Mouse (Mus musculus) hindbrain, embryonic 16.5 days (tissue): ENCODE results near the gene Bcl3. TPM values are rescaled to one million over a fixed set of nuclear protein-coding genes. Genes with fewer than 3 reads are reported as not detected.
"Not testable (repeated sequence)": the region's sequence is repeated elsewhere in the genome, so short reads cannot be mapped to it uniquely, and the experiment has no call there.

Experiments used
- ATAC-seq: fragments of 200-750 bp; cut with Nextera tagmentation; 2 replicates; pipeline ENCODE4 v1.8.0; 2017; ENCODE audit warnings: moderate TSS enrichment, moderate library complexity
- H3K27ac ChIP-seq: fragments of 300-500 bp; sonication (generic); 2 replicates; pipeline ENCODE4 v1.5.1; 2014; ENCODE audit warnings: low read depth, mild to moderate bottlenecking, control low read depth, low read length, moderate library complexity
- H3K27me3 ChIP-seq: fragments of 300-500 bp; sonication (generic); replicated peaks from 2 replicates; pipeline ENCODE4 v1.6.1; 2014; ENCODE audit warnings: low read length; ENCODE audit not compliant: control insufficient read depth, insufficient read depth
- H3K36me3 ChIP-seq: fragments of 300-500 bp; sonication (generic); 2 replicates; pipeline ENCODE4 v1.6.1; 2014; ENCODE audit warnings: mild to moderate bottlenecking, low read length, moderate library complexity, mixed read lengths; ENCODE audit not compliant: control insufficient read depth, insufficient read depth
- H3K4me1 ChIP-seq: fragments of 300-500 bp; sonication (generic); 2 replicates; pipeline ENCODE4 v1.6.1; 2014; ENCODE audit warnings: low read depth, low read length; ENCODE audit not compliant: control insufficient read depth, insufficient read depth
- H3K4me2 ChIP-seq: fragments of 300-500 bp; sonication (generic); 2 replicates; pipeline ENCODE4 v1.6.1; 2014; ENCODE audit warnings: mild to moderate bottlenecking, low read length, control low read depth, moderate library complexity
- H3K4me3 ChIP-seq: fragments of 300-500 bp; sonication (generic); 2 replicates; pipeline ENCODE4 v1.5.1; 2014; ENCODE audit warnings: mild to moderate bottlenecking, low read length, control low read depth, moderate library complexity
- H3K9ac ChIP-seq: fragments of 300-500 bp; sonication (generic); 2 replicates; pipeline ENCODE4 v1.6.1; 2014; ENCODE audit warnings: low read depth, mild to moderate bottlenecking, control low read depth, low read length, moderate library complexity
- H3K9me3 ChIP-seq: fragments of 300-500 bp; sonication (generic); 2 replicates; pipeline ENCODE4 v1.6.1; 2014; ENCODE audit warnings: mild to moderate bottlenecking, low read length, moderate library complexity; ENCODE audit not compliant: control insufficient read depth
- WGBS: fragments of 180-500 bp; shearing (Covaris S2); extraction: QIAGEN DNeasy Blood & Tissue Kit; methylation state at CpG from one replicate; pipeline ENCODE4 v1.1.7; 2014; 5-methylcytosine and 5-hydroxymethylcytosine counted together
- polyA plus RNA-seq: library from polyadenylated mRNA; unstranded; fragments of >200 nt; fragmentation: Nextera tagmentation; extraction: Ambion mirVana; gene quantifications from 2 replicates; pipeline ENCODE4 v1.2.1, GENCODE M21; 2015

Gene Bcl3
- polyA plus RNA-seq, 1 experiment from 2014 or later: 1.2 TPM

GRCm38 (mm10) chr7:19796697-19797588 lies 25.6 kb downstream of the Bcl3 start, which contains the start of gene Cblc:
Cblc (minus strand) TSS chr7:19796809.
- Histone ChIP-seq H3K4me3 (no peak within 1 kb of the TSS), H3K9ac (peak within 1 kb of the TSS; percentile 13; the same call in 1 of the 2 replicates), H3K9me3 (no peaks in the 10 kb centered on the region), H3K4me1 (no peaks in the 10 kb centered on the region), H3K27ac (no peak within 1 kb of the TSS), H3K36me3 (no peaks in the 10 kb centered on the region), H3K27me3 (peaks cover 23% of the 10 kb centered on the region), H3K4me2 (no peak within 1 kb of the TSS)
- ATAC-seq: peak; percentile 24; the same call in 1 of the 2 replicates
- WGBS: 2% methylated on average over 32 of the region's 32 CpGs

- Histone ChIP-seq H3K9me3 (no peaks in the 10 kb centered on the region), H3K27ac (no peak overlapping the region), H3K4me3 (no peak overlapping the region), H3K4me1 (no peaks in the 10 kb centered on the region), H3K9ac (peak overlapping the region; percentile 13; the same call in 1 of the 2 replicates), H3K4me2 (no peak overlapping the region), H3K36me3 (no peaks in the 10 kb centered on the region), H3K27me3 (peaks cover 23% of the 10 kb centered on the region)
- 7% methylated on average over 18 of the region's 18 CpGs for WGBS
- no peak for ATAC-seq
Observed at GRCm38 (mm10) chr7:19796254-19796653, 26.3 kb downstream of the Bcl3 start.

- H3K27me3 ChIP-seq: peaks cover 29% of the 10 kb centered on the region
- 62% methylated on average over 2 of the region's 2 CpGs for WGBS
Observed at GRCm38 (mm10) chr7:19795236-19795635, 27.3 kb downstream of the Bcl3 start.

DNA sequence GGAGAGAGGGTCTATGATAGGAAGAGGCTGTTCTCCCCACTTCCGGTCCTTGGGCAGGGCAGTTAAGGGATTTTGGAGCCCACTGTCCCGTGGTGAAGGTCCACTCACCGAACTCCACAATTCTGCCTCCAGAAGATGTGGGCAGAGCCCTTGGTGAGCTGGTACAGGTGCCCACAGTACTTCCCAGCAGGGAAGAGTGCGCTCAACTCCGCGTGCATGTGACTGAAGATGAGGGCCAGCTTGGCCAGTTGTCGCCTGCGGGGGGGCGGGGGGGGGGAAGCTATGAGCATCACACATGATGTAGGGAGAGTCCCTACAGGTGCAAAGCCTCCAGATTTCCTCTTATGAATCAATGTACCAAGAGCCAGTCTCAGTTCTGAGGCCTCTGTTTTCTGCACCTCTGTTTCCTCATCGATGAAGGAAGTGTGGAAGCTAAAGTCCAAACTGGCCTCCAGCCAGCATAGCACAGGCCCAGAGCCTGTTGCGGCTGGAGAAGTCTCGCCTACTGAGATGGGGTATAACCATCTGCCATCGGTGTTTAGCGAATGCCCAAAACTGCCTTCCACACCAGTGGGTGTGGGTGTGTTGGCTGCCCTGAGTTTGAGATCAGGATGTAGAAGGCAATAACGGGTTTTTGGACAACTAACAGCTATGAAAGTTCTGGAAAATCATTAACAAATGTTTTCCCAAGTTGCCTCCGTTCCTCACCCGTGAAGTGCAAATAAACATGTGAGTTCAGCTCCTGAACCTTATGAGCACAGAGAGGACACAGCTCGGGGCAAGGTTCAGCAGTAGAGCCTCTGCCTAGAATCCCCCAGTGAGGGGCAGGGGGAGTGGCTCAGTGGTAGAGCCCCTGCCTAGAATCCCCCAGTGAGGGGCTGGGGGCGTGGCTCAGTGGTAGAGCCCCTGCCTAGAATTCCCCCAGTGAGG lies 29.6 kb downstream of the Bcl3 start:
- no peak overlapping the region for H3K4me2 ChIP-seq
- H3K9me3 ChIP-seq: no peaks in the 10 kb centered on the region
- H3K4me3 ChIP-seq: no peak overlapping the region
- ATAC-seq: no peak
- H3K27me3 ChIP-seq: peaks cover 28% of the 10 kb centered on the region
- no peak overlapping the region for H3K9ac ChIP-seq
- H3K4me1 ChIP-seq: peaks cover 3% of the 10 kb centered on the region
- 87% methylated on average over 19 of the region's 19 CpGs for WGBS
- H3K27ac ChIP-seq: no peak overlapping the region
- no peaks in the 10 kb centered on the region for H3K36me3 ChIP-seq

More at GRCm38 (mm10) chr7:19795236-19795635, 27.3 kb downstream of the Bcl3 start:
- H3K9me3 ChIP-seq: no peaks in the 10 kb centered on the region
- no peak overlapping the region for H3K4me2 ChIP-seq
- H3K36me3 ChIP-seq: no peaks in the 10 kb centered on the region
- no peaks in the 10 kb centered on the region for H3K4me1 ChIP-seq
- no peak overlapping the region for H3K4me3 ChIP-seq
- no peak for ATAC-seq
- H3K9ac ChIP-seq: no peak overlapping the region
- H3K27ac ChIP-seq: no peak overlapping the region

DNA sequence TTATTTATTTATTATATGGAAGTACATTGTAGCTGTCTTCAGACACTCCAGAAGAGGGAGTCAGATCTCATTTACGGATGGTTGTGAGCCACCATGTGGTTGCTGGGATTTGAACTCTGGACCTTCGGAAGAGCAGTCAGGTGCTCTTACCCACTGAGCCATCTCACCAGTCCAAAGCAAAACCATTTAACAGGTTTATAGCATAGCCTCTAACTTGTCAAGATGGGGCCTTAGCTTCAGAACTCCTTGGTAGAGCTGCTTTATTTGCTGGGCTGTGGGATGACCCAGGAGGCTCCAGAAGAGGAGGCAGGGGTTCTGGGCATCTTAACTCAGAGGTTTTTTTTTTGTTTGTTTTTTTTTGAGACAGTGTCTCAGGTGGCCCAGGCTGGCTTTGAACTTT lies 31.1 kb downstream of the Bcl3 start:
- not testable (repeated sequence) for H3K4me1 ChIP-seq, H3K9me3 ChIP-seq, ATAC-seq, H3K36me3 ChIP-seq, H3K4me2 ChIP-seq, H3K9ac ChIP-seq, H3K4me3 ChIP-seq, H3K27ac ChIP-seq
- 88% methylated on average over 2 of the region's 2 CpGs for WGBS
- peaks cover 16% of the 10 kb centered on the region for H3K27me3 ChIP-seq

DNA sequence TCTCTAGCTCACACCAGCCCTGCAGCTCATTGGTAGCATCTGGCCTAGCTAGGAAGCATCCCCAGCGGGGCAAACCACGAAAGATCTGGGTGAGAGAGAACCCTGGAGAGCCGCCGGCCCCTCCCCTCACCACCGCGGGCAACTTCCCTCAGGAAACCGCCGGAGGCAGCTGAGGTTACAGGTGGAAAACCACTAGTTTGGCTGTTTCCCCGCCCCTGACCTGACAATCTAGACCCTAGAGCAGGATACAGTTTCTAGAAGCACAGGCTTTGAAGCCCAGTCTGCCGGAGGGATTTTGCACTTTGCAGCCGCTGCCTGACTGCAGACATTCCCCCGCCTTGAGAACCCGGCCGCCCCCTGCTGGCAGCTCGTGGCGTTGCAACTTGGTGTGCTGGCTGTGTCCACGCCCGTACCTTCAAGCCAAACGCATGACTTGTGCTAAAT lies 32.6 kb downstream of the Bcl3 start:
- peak overlapping the region; percentile 82 for H3K4me2 ChIP-seq
- H3K27me3 ChIP-seq: peaks cover 6% of the 10 kb centered on the region; the same call in 1 of the 2 replicates
- peak; percentile 66 for ATAC-seq
- no peaks in the 10 kb centered on the region for H3K9me3 ChIP-seq
- H3K27ac ChIP-seq: peak overlapping the region; percentile 49; the same call in 1 of the 2 replicates
- 1% methylated on average over 19 of the region's 19 CpGs for WGBS
- H3K4me3 ChIP-seq: peak overlapping the region; percentile 44
- peaks cover 3% of the 10 kb centered on the region for H3K4me1 ChIP-seq
- peak overlapping the region; percentile 62 for H3K9ac ChIP-seq
- no peaks in the 10 kb centered on the region for H3K36me3 ChIP-seq

- no peak for ATAC-seq
- H3K36me3 ChIP-seq: no peaks in the 10 kb centered on the region
- 44% methylated on average over 12 of the region's 12 CpGs for WGBS
- H3K4me3 ChIP-seq: no peak overlapping the region
- no peak overlapping the region for H3K27ac ChIP-seq
- peaks cover 4% of the 10 kb centered on the region; the same call in 1 of the 2 replicates for H3K27me3 ChIP-seq
- H3K4me1 ChIP-seq: peaks cover 3% of the 10 kb centered on the region
- H3K4me2 ChIP-seq: no peak overlapping the region
- no peak overlapping the region for H3K9ac ChIP-seq
- H3K9me3 ChIP-seq: no peaks in the 10 kb centered on the region
Observed at GRCm38 (mm10) chr7:19785874-19786458, 36.6 kb downstream of the Bcl3 start.

DNA sequence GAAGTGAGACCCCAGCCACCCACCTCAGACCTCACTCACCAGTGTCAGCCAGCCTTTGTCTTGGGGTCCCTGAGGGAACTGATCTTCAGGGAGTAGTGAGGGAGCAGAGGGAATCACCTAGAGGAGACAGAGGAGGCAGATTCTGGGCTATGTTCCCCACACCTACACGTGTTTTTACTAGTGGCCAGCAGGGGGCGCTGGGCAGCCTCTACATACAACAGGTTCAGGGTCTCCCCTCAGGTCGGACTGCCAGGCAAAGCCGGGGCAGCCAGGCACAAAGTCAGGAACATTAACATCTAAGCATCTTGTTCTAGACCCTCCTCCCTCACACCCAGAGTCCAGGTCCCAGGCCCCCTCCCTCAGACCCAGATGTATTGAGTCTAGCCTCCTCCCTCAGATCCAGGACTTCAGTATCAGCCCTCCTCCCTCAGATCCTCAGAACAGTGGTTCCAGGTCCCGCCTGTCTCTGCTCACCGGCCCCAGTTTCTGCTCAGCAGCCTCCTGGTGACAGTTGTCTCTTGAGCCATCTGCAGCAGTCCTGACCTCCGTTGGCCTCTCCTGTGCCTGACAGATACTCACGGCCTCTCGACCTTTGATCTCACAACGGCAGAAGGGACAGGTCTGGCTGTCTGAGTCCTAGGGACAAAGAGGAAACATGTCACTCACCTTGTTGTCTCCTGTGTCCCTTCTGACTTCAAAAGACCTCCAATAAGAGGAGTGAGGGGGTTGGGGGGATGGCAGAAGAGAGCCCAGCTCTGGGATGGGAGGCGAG lies 37.6 kb downstream of the Bcl3 start:
- no peak overlapping the region for H3K9ac ChIP-seq
- no peaks in the 10 kb centered on the region for H3K27me3 ChIP-seq
- H3K4me1 ChIP-seq: peaks cover 3% of the 10 kb centered on the region
- no peak overlapping the region for H3K4me2 ChIP-seq
- no peak for ATAC-seq
- no peak overlapping the region for H3K27ac ChIP-seq
- no peaks in the 10 kb centered on the region for H3K36me3 ChIP-seq
- H3K9me3 ChIP-seq: peaks cover under 1% of the 10 kb centered on the region; the same call in 1 of the 2 replicates
- WGBS: 47% methylated on average over 11 of the region's 11 CpGs
- H3K4me3 ChIP-seq: no peak overlapping the region
